Mouse (Mus musculus) small intestine, adult 2 months (tissue): Measurements from ENCODE around the gene Rbl2.

Source experiments
- CTCF ChIP-seq: fragments of 200-500 bp; IDR thresholded peaks from 2 replicates; pipeline ENCODE4 v1.5.1; 2012; ENCODE audit warnings: low read depth, mild to moderate bottlenecking, control low read depth, inconsistent platforms, low read length, moderate library complexity, mixed read lengths; ENCODE audit not compliant: insufficient replicate concordance, insufficient read length; ENCODE audit errors: extremely low read depth
- POLR2A ChIP-seq: fragments of 200-500 bp; IDR thresholded peaks from 2 replicates; pipeline ENCODE4 v1.6.1; 2012; ENCODE audit warnings: low read depth, mild to moderate bottlenecking, control low read depth, inconsistent platforms, low read length, moderate library complexity

DNA sequence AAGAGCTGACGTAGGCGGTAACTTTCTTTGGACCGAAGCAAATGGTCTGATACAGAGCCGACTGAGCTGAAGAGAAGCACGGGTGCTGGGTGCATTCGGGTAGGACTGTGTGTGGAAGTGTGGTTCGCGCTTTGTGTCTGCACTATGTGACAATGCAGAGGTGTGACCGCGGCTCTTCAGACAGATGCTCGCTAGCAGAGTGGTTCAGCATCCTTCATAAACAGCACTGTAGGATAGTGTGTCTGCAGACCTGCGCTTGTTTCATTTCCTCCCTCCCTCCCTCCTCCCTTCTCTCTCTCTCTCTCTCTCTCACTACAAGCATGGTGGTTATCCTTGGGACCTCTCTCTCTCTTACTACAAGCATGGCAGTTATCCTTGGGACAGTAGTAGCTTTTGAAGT, 12.6 kb downstream of the Rbl2 start:
- TF ChIP-seq CTCF (no peak), POLR2A (no peak)
